Comparison of ENCODE assay signal across 10 mouse cellular contexts in the genomic region with DNA sequence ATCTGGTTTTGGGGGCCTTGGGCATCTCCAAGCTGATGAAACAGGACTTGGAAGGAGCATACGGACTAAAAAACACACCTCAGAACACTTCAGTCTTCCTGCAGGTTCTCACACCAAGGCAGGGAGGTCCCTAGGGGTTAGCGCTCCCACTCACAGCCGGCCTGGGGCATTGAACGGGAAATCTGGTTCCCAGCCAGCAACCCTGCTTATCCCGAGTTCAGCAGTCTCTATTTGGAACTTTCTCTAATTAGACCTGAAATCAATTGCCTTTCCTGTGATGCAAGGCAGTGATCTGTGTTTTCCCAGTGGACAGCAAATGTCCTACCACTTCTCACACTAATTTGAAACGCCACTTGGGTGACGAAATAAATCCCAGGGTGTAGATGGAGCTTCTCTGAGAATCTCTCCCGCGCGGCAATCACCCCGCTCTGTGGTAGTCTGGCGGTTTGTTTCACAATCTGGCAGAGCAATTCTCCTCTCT. TPM values are rescaled to one million over a fixed set of nuclear protein-coding genes. Genes with fewer than 3 reads are reported as not detected.
DNase-seq lines count a peak whose midpoint lies in the region; ATAC-seq and TF ChIP-seq lines count a peak whose summit lies in the region.
"Had no signal": no experiment of that assay in that cellular context is flagged by ENCODE, and none has a peak within 500 bp of the region (broad histone marks: within the 10 kb centered on the region; RNA-seq: fewer than 3 reads in every experiment).

No protein-coding gene starts in this region.

- peak; percentile 9 for DNase-seq in kidney, adult 2 months
- DNase-seq in brain, adult 2 months (ENCODE audit: low read depth, low spot score): peak; percentile 51
- DNase-seq in cerebellum, postnatal 25 days: peak; percentile 58 to 60
- peak; percentile 56 to 58 for DNase-seq in heart, postnatal 14 days
- DNase-seq in left cerebral cortex, adult 9 months (ENCODE audit: low spot score in 2 of 2): no peak
- no peak for DNase-seq in left cerebral cortex, postnatal 36 days (ENCODE audit: low spot score in 2 of 2)
- DNase-seq in natural killer cell, adult 2 months (ENCODE audit: low spot score in 2 of 2): no peak

- no peak overlapping the region for H3K4me2 ChIP-seq in kidney, embryonic 14.5 days (replicated peaks; ENCODE audit: low read depth, low read length)
- H3K4me2 ChIP-seq: hindbrain, embryonic 12.5 days had no signal

- TF ChIP-seq CTCF in kidney, adult 2 months (conservative IDR thresholded peaks at IDR 0.05; ENCODE audit: insufficient read depth, insufficient read length, low read depth, low read length): no peak

- H3K4me3 ChIP-seq in kidney, adult 2 months (ENCODE audit: insufficient read depth, low read depth, low read length): no peak overlapping the region
- no peak overlapping the region for H3K4me3 ChIP-seq in kidney, embryonic 14.5 days (ENCODE audit: low read length)
- H3K4me3 ChIP-seq: hindbrain, embryonic 12.5 days had no signal

- no peak for ATAC-seq in kidney, embryonic 14.5 days (ENCODE audit: low FRiP score, low TSS enrichment)

- TF ChIP-seq POLR2A in kidney, adult 2 months (IDR thresholded peaks at IDR 0.05; ENCODE audit: low read depth, low read length): no peak

- H3K9me3 ChIP-seq in kidney, embryonic 14.5 days (ENCODE audit: control insufficient read depth, low read length): no peaks in the 10 kb centered on the region
- H3K9me3 ChIP-seq: hindbrain, embryonic 12.5 days had no signal

- intact Hi-C loops in heart, postnatal 14 days (cut with DNase I): loop anchor here (2.0 to 5.0 kb wide), 2 partner anchors 31 to 182 kb away; a partner anchor contains a TSS
- intact Hi-C loops in left cerebral cortex, postnatal 36 days (cut with DNase I): no loop called here

- no peaks in the 10 kb centered on the region for H3K36me3 ChIP-seq in kidney, adult 2 months (ENCODE audit: control insufficient read depth, insufficient read depth, low read length)
- no peaks in the 10 kb centered on the region for H3K36me3 ChIP-seq in kidney, embryonic 14.5 days (ENCODE audit: control insufficient read depth, insufficient read depth, low read length)
- H3K36me3 ChIP-seq: hindbrain, embryonic 12.5 days had no signal

- H3K9ac ChIP-seq in kidney, embryonic 14.5 days (ENCODE audit: low read depth, low read length): no peak overlapping the region
- H3K9ac ChIP-seq: hindbrain, embryonic 12.5 days had no signal

- no peaks in the 10 kb centered on the region for H3K4me1 ChIP-seq in kidney, adult 2 months (ENCODE audit: control insufficient read depth, insufficient read depth, low read length)
- peaks cover 9% of the 10 kb centered on the region; the same call in 1 of the 2 replicates for H3K4me1 ChIP-seq in kidney, embryonic 14.5 days (ENCODE audit: control insufficient read depth, insufficient read depth, low read length)

- WGBS in kidney, adult 2 months: 62% methylated on average over 12 of the region's 12 CpGs
- 48% methylated on average over 12 of the region's 12 CpGs for WGBS in kidney, embryonic 14.5 days

- H3K27ac ChIP-seq in kidney, adult 2 months (ENCODE audit: insufficient read depth, low read depth, low read length): no peak overlapping the region
- no peak overlapping the region for H3K27ac ChIP-seq in kidney, embryonic 14.5 days (ENCODE audit: low read depth, low read length)
- H3K27ac ChIP-seq: hindbrain, embryonic 12.5 days; macrophage had no signal

- no peaks in the 10 kb centered on the region for H3K27me3 ChIP-seq in kidney, adult 2 months (replicated peaks; ENCODE audit: control insufficient read depth, insufficient read depth, low read length)
- no peaks in the 10 kb centered on the region for H3K27me3 ChIP-seq in kidney, embryonic 14.5 days (ENCODE audit: control insufficient read depth, insufficient read depth, low read length)
- H3K27me3 ChIP-seq: hindbrain, embryonic 12.5 days had no signal

RNA-seq across cellular contexts. Expression of a gene that starts 31.0 kb away (rescaled TPM):
- polyA plus RNA-seq in kidney, adult 2 months (2012; rRNA removed): 28.3 and 29.2 TPM in 2 replicates
- 40.1 and 48.2 TPM in 2 replicates for polyA plus RNA-seq in kidney, embryonic 14.5 days (2014; fragmentation: Nextera tagmentation; extraction: Ambion mirVana)
- 100 to 1,000 TPM; 175 to 185 TPM for total RNA-seq in heart, postnatal 14 days (2021)
- total RNA-seq in left cerebral cortex, postnatal 36 days (2021): 100 to 1,000 TPM; 103 to 130 TPM

Comparison
In these comparisons a context has a peak if more than half of its experiments do, and no peak if none do; other contexts are left out.
1. DNase-seq: peak in kidney, adult 2 months (single experiment), brain, adult 2 months (single experiment), cerebellum, postnatal 25 days (2 of 2) and heart, postnatal 14 days (2 of 2); none in left cerebral cortex, adult 9 months (0 of 2), left cerebral cortex, postnatal 36 days (0 of 2) and natural killer cell, adult 2 months (0 of 2).